Mouse (Mus musculus): ENCODE results near the gene Gm11238. TPM values are rescaled to one million over a fixed set of nuclear protein-coding genes. Genes with fewer than 3 reads are reported as not detected.
"Not testable (repeated sequence)": the region's sequence is repeated elsewhere in the genome, so short reads cannot be mapped to it uniquely, and the experiment has no call there.

Gm11238 gene
- not detected in 2 replicates for polyA plus RNA-seq (2012; rRNA removed)

DNA sequence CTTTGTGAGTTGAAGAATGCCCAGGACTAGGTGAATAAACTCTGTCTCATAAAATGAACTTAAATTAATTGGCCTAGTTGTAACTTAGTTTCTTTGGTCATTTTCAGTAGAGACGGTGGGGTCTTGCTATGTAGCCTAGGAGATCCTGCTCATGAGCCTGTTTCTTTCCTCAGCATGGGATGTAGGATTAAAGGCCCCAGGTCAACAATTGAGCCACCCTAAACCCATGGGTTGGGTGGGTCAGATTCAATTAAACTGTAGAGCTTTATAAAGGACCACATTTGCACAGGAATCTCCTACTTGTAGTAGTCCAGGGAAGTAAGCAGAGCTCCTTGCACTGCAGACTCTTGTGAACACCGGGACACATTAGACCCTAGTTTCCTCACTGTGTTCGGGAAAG, at the start of gene Gm11238:
TSS of gene Gm11238 (plus strand) at position 301 of the 400 bp plus-strand sequence.
- WGBS = no CpG with 5 or more reads among the region's 3 CpGs

DNA sequence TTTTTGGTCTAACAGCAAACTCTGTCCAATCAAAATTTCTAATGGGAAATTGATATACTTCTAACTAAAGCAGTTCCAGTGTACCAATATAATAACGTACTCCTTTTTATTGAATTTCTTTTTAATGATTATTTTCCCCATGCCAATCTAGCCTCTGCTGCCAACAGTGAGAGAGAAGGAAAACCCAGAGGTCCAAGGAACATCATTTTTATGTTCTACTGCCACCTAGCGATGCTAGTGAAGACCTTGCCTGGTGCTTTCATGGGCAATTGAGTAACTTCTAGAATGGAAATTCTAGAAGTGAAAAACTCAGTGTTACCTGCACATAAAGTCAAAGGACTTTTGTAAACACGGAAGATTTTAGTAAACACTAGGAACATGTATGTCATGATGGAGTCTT, 8.4 kb upstream of the Gm11238 start:
- no peak for DNase-seq
- Histone ChIP-seq H3K27ac (ENCODE audit: control insufficient read depth, insufficient read depth, low read length) (no peak overlapping the region), H3K4me3 (ENCODE audit: control insufficient read depth, insufficient read depth, low read length) (no peak overlapping the region), H3K4me1 (replicated peaks; ENCODE audit: control insufficient read depth, insufficient read depth, low read length) (no peaks in the 10 kb centered on the region), H3K36me3 (ENCODE audit: control insufficient read depth, insufficient read depth, low read length) (no peaks in the 10 kb centered on the region), H3K27me3 (ENCODE audit: control insufficient read depth, insufficient read depth, low read length) (no peaks in the 10 kb centered on the region)
- TF ChIP-seq CTCF (IDR thresholded peaks at IDR 0.05; ENCODE audit: borderline replicate concordance, control insufficient read depth, extremely low read depth, insufficient read depth, low read length, poor library complexity) (no peak), POLR2A (IDR thresholded peaks at IDR 0.05; ENCODE audit: control insufficient read depth, extremely low read depth, insufficient read depth, low read length, poor library complexity) (no peak)
- WGBS = 16% methylated on average over 3 of the region's 3 CpGs

More for the DNA sequence above, at the start of gene Gm11238:
- H3K27ac ChIP-seq (ENCODE audit: control insufficient read depth, insufficient read depth, low read length); H3K27me3 ChIP-seq (ENCODE audit: control insufficient read depth, insufficient read depth, low read length); DNase-seq; H3K4me1 ChIP-seq (replicated peaks; ENCODE audit: control insufficient read depth, insufficient read depth, low read length); H3K4me3 ChIP-seq (ENCODE audit: control insufficient read depth, insufficient read depth, low read length); H3K36me3 ChIP-seq (ENCODE audit: control insufficient read depth, insufficient read depth, low read length): not testable (repeated sequence)

DNA sequence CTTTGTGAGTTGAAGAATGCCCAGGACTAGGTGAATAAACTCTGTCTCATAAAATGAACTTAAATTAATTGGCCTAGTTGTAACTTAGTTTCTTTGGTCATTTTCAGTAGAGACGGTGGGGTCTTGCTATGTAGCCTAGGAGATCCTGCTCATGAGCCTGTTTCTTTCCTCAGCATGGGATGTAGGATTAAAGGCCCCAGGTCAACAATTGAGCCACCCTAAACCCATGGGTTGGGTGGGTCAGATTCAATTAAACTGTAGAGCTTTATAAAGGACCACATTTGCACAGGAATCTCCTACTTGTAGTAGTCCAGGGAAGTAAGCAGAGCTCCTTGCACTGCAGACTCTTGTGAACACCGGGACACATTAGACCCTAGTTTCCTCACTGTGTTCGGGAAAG, 15.0 kb downstream of the Gm11238 start, which contains the start of gene Gm11237:
TSS of gene Gm11237 (plus strand) at position 301 of the 400 bp plus-strand sequence.
- WGBS = no CpG with 5 or more reads among the region's 3 CpGs
- H3K4me1 ChIP-seq (replicated peaks; ENCODE audit: control insufficient read depth, insufficient read depth, low read length); H3K36me3 ChIP-seq (ENCODE audit: control insufficient read depth, insufficient read depth, low read length); H3K27me3 ChIP-seq (ENCODE audit: control insufficient read depth, insufficient read depth, low read length); H3K27ac ChIP-seq (ENCODE audit: control insufficient read depth, insufficient read depth, low read length); H3K4me3 ChIP-seq (ENCODE audit: control insufficient read depth, insufficient read depth, low read length); DNase-seq: not testable (repeated sequence)

DNA sequence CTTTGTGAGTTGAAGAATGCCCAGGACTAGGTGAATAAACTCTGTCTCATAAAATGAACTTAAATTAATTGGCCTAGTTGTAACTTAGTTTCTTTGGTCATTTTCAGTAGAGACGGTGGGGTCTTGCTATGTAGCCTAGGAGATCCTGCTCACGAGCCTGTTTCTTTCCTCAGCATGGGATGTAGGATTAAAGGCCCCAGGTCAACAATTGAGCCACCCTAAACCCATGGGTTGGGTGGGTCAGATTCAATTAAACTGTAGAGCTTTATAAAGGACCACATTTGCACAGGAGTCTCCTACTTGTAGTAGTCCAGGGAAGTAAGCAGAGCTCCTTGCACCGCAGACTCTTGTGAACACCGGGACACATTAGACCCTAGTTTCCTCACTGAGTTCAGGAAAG, 30.1 kb downstream of the Gm11238 start, which contains the start of gene Gm11236:
TSS of gene Gm11236 (plus strand) at position 301 of the 400 bp plus-strand sequence.
- not testable (repeated sequence) for H3K27me3 ChIP-seq (ENCODE audit: control insufficient read depth, insufficient read depth, low read length); H3K4me1 ChIP-seq (replicated peaks; ENCODE audit: control insufficient read depth, insufficient read depth, low read length); DNase-seq; H3K36me3 ChIP-seq (ENCODE audit: control insufficient read depth, insufficient read depth, low read length); H3K27ac ChIP-seq (ENCODE audit: control insufficient read depth, insufficient read depth, low read length); H3K4me3 ChIP-seq (ENCODE audit: control insufficient read depth, insufficient read depth, low read length)
- WGBS = no CpG with 5 or more reads among the region's 4 CpGs

DNA sequence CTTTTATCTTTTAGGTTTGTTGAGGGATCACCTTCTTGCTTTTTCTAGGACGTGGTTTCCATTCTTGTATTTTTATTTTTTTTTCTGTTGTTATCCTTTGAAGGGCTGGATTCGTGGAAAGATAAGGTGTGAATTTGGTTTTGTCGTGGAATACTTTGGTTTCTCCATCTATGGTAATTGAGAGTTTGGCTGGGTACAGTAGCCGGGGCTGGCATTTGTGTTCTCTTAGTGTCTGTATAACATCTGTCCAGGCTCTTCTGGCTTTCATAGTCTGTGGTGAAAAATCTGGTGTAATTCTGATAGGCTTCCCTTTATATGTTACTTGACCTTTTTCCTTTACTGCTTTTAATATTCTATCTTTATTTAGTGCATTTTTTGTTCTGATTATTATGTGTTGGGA, 54.2 kb downstream of the Gm11238 start:
- not testable (repeated sequence) for H3K36me3 ChIP-seq (ENCODE audit: control insufficient read depth, insufficient read depth, low read length); H3K27me3 ChIP-seq (ENCODE audit: control insufficient read depth, insufficient read depth, low read length); H3K27ac ChIP-seq (ENCODE audit: control insufficient read depth, insufficient read depth, low read length); DNase-seq; H3K4me1 ChIP-seq (replicated peaks; ENCODE audit: control insufficient read depth, insufficient read depth, low read length); H3K4me3 ChIP-seq (ENCODE audit: control insufficient read depth, insufficient read depth, low read length)
- WGBS = 89% methylated on average over 4 of the region's 4 CpGs

DNA sequence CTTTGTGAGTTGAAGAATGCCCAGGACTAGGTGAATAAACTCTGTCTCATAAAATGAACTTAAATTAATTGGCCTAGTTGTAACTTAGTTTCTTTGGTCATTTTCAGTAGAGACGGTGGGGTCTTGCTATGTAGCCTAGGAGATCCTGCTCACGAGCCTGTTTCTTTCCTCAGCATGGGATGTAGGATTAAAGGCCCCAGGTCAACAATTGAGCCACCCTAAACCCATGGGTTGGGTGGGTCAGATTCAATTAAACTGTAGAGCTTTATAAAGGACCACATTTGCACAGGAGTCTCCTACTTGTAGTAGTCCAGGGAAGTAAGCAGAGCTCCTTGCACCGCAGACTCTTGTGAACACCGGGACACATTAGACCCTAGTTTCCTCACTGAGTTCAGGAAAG, 60.4 kb downstream of the Gm11238 start, which contains the start of gene Gm11239:
TSS of gene Gm11239 (plus strand) at position 301 of the 400 bp plus-strand sequence.
- H3K4me1 ChIP-seq (replicated peaks; ENCODE audit: control insufficient read depth, insufficient read depth, low read length); H3K27ac ChIP-seq (ENCODE audit: control insufficient read depth, insufficient read depth, low read length); H3K27me3 ChIP-seq (ENCODE audit: control insufficient read depth, insufficient read depth, low read length); H3K4me3 ChIP-seq (ENCODE audit: control insufficient read depth, insufficient read depth, low read length); H3K36me3 ChIP-seq (ENCODE audit: control insufficient read depth, insufficient read depth, low read length); DNase-seq: not testable (repeated sequence)
- no CpG with 5 or more reads among the region's 4 CpGs for WGBS

DNA sequence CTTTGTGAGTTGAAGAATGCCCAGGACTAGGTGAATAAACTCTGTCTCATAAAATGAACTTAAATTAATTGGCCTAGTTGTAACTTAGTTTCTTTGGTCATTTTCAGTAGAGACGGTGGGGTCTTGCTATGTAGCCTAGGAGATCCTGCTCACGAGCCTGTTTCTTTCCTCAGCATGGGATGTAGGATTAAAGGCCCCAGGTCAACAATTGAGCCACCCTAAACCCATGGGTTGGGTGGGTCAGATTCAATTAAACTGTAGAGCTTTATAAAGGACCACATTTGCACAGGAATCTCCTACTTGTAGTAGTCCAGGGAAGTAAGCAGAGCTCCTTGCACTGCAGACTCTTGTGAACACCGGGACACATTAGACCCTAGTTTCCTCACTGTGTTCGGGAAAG, 75.5 kb downstream of the Gm11238 start, which contains the start of gene Gm428:
TSS of gene Gm428 (plus strand) at position 301 of the 400 bp plus-strand sequence.
- H3K4me1 ChIP-seq (replicated peaks; ENCODE audit: control insufficient read depth, insufficient read depth, low read length); H3K27ac ChIP-seq (ENCODE audit: control insufficient read depth, insufficient read depth, low read length); H3K36me3 ChIP-seq (ENCODE audit: control insufficient read depth, insufficient read depth, low read length); H3K27me3 ChIP-seq (ENCODE audit: control insufficient read depth, insufficient read depth, low read length); H3K4me3 ChIP-seq (ENCODE audit: control insufficient read depth, insufficient read depth, low read length); DNase-seq: not testable (repeated sequence)
- WGBS = 85% methylated on average over 1 of the region's 4 CpGs

Other genes with a start within 250 kb of the Gm11238 start
- not detected in 2 replicates for gene Gm11487, start 202.8 kb upstream of the Gm11238 start, polyA plus RNA-seq (2012; rRNA removed)
- not detected in 2 replicates for gene Gm11237, start 15.1 kb downstream of the Gm11238 start, polyA plus RNA-seq (2012; rRNA removed)
- not detected in 2 replicates for gene Gm11236, start 30.2 kb downstream of the Gm11238 start, polyA plus RNA-seq (2012; rRNA removed)
- not detected in 2 replicates for gene Gm11239, start 60.5 kb downstream of the Gm11238 start, polyA plus RNA-seq (2012; rRNA removed)
- gene Gm428, start 75.6 kb downstream of the Gm11238 start, polyA plus RNA-seq (2012; rRNA removed) = not detected in 2 replicates
- gene Rasef, start 183.1 kb downstream of the Gm11238 start, polyA plus RNA-seq (2012; rRNA removed) = 0.77 and 1.1 TPM in 2 replicates

Measured in thymus, adult 2 months (tissue).